Mouse (Mus musculus): ENCODE measurements at regions not wholly inside any gene's neighbourhood (a gene's known extent, or its start where the extent isn't known, plus 50 kb on each side); places are given as distances from the start of the nearest gene placed in this dataset.

- no peak for TF ChIP-seq PAX5 (IDR thresholded peaks at IDR 0.05; ENCODE audit: low read length)
- peak; percentile 99 for TF ChIP-seq MEF2A (IDR thresholded peaks at IDR 0.05; ENCODE audit: borderline replicate concordance, low read depth, low read length)
- peak; percentile 95 for TF ChIP-seq EP300 (IDR thresholded peaks at IDR 0.05; ENCODE audit: low read length)
- TF ChIP-seq RAD21 (IDR thresholded peaks at IDR 0.05; ENCODE audit: low read depth, low read length), result no peak; the same call in 1 of the 2 replicates
- no peak for TF ChIP-seq ELF1 (IDR thresholded peaks at IDR 0.05; ENCODE audit: low read depth, low read length)
- TF ChIP-seq CHD1 (IDR thresholded peaks at IDR 0.05; ENCODE audit: low read depth, low read length), result 0 out of 2 replicates have a peak, but pooled peaks have one; percentile 59
- TF ChIP-seq UBTF (IDR thresholded peaks at IDR 0.05; ENCODE audit: low read depth, low read length), result no peak
Observed at GRCm38 (mm10) chr12:15713623-15714022, 103.1 kb downstream of the Trib2 start (continued).

GRCm38 (mm10) chr12:15707570-15708095, 109.1 kb downstream of the Trib2 start:
- H3K4me2 ChIP-seq (ENCODE audit: insufficient read depth, low read depth, poor library complexity, severe bottlenecking), result no peak overlapping the region
- no peak overlapping the region for H3K27ac ChIP-seq (ENCODE audit: insufficient read depth, low read depth)
- dilution Hi-C loops (cut with MboI; ENCODE audit: extremely low pct_ligation_motif_present, extremely low pct_unique_long_range_greater_than_20kb, low sequenced_read_pairs), result no loop called here
- TF ChIP-seq POLR2A (IDR thresholded peaks at IDR 0.05; ENCODE audit: low read depth, low read length), result no peak
- no peak for TF ChIP-seq USF2 (conservative IDR thresholded peaks at IDR 0.05; ENCODE audit: low read depth, low read length)
- TF ChIP-seq SIN3A (IDR thresholded peaks at IDR 0.05; ENCODE audit: low read length), result no peak
- TF ChIP-seq RAD21 (IDR thresholded peaks at IDR 0.05; ENCODE audit: low read depth, low read length), result no peak
- no peak for TF ChIP-seq MAX (IDR thresholded peaks at IDR 0.05; ENCODE audit: low read length)
- TF ChIP-seq MEF2A (IDR thresholded peaks at IDR 0.05; ENCODE audit: borderline replicate concordance, low read depth, low read length), result no peak
- TF ChIP-seq GABPA (IDR thresholded peaks at IDR 0.05; ENCODE audit: insufficient replicate concordance, low read depth, low read length), result no peak
- TF ChIP-seq MAFK (IDR thresholded peaks at IDR 0.05; ENCODE audit: insufficient replicate concordance, low read length), result no peak
- TF ChIP-seq UBTF (IDR thresholded peaks at IDR 0.05; ENCODE audit: low read depth, low read length), result no peak
- no peak for TF ChIP-seq HCFC1 (IDR thresholded peaks at IDR 0.05; ENCODE audit: low read depth, low read length)
- H3K9ac ChIP-seq (ENCODE audit: insufficient read depth, low read depth), result no peak overlapping the region
- no peaks in the 10 kb centered on the region for H3K79me2 ChIP-seq (replicated peaks; ENCODE audit: control insufficient read depth, extremely low read depth, insufficient read depth, poor library complexity, severe bottlenecking)
- DNase-seq (ENCODE audit: extremely low read depth), result no peak
- in situ Hi-C loops (cut with MboI; ENCODE audit: low pct_ligation_motif_present, low pct_unique_long_range_greater_than_20kb, low sequenced_read_pairs), result no loop called here
- no peaks in the 10 kb centered on the region for H3K36me3 ChIP-seq (replicated peaks in 1 of 2; ENCODE audit: control insufficient read depth in 1 of 2, insufficient read depth in 1 of 2, low read length in 1 of 2)
- H3K4me1 ChIP-seq (ENCODE audit: control insufficient read depth in 1 of 2, insufficient read depth in 2 of 2), result peaks cover 0 to 24% of the 10 kb centered on the region in 2 experiments; a peak in 1 of 4 replicates
- no peaks in the 10 kb centered on the region for H3K9me3 ChIP-seq (replicated peaks; ENCODE audit: low read length)
- no peaks in the 10 kb centered on the region for H3K27me3 ChIP-seq (replicated peaks)
- H3K4me3 ChIP-seq (replicated peaks in 1 of 3; ENCODE audit: low read depth in 2 of 3, low read length in 2 of 3, poor library complexity in 1 of 3), result no peak overlapping the region

DNA sequence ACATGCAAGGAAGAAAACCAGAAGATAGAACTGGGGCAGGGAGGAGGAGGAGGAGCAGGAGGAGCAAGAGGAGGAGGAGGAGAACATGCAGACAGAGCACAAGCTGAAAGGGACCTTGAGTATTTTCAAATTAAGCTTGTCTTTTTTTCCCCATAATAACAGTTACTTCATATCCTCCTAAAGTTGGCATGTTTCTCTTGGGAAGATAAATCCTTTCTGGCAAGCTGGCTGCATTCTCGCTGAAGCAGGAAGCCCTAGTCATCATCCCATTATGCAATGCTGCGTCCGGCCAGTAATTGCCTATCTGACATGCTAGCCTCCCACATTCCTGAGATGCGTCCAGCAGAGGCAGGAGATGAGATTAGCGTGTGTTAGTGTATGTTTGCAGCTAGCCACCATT, 112.3 kb downstream of the Trib2 start:
- TF ChIP-seq JUN (IDR thresholded peaks at IDR 0.05; ENCODE audit: insufficient read depth, low read depth, low read length) (no peak), USF2 (conservative IDR thresholded peaks at IDR 0.05; ENCODE audit: low read depth, low read length) (no peak), ZNF384 (IDR thresholded peaks at IDR 0.05; ENCODE audit: low read depth, low read length) (no peak), PAX5 (IDR thresholded peaks at IDR 0.05; ENCODE audit: low read length) (no peak), MAX (IDR thresholded peaks at IDR 0.05; ENCODE audit: low read length) (no peak), POLR2A (IDR thresholded peaks at IDR 0.05; ENCODE audit: low read depth, low read length) (no peak), ETS1 (conservative IDR thresholded peaks at IDR 0.05; ENCODE audit: low read depth, low read length) (no peak), EP300 (IDR thresholded peaks at IDR 0.05; ENCODE audit: low read length) (no peak), ZC3H11A (IDR thresholded peaks at IDR 0.05; ENCODE audit: low read depth, low read length) (no peak), MAFK (IDR thresholded peaks at IDR 0.05; ENCODE audit: insufficient replicate concordance, low read length) (no peak), CHD2 (IDR thresholded peaks at IDR 0.05; ENCODE audit: low read length) (no peak), ZKSCAN1 (IDR thresholded peaks at IDR 0.05; ENCODE audit: borderline replicate concordance, low read depth, low read length) (no peak), KAT2A (IDR thresholded peaks at IDR 0.05; ENCODE audit: insufficient replicate concordance, low read length) (no peak), NRF1 (IDR thresholded peaks at IDR 0.05; ENCODE audit: low read depth, low read length) (no peak), GABPA (IDR thresholded peaks at IDR 0.05; ENCODE audit: insufficient replicate concordance, low read depth, low read length) (no peak), NELFE (IDR thresholded peaks at IDR 0.05; ENCODE audit: low read depth, low read length) (no peak), RAD21 (IDR thresholded peaks at IDR 0.05; ENCODE audit: low read depth, low read length) (no peak), ELF1 (IDR thresholded peaks at IDR 0.05; ENCODE audit: low read depth, low read length) (no peak), RCOR1 (conservative IDR thresholded peaks at IDR 0.05; ENCODE audit: low read depth, low read length) (no peak)
- Histone ChIP-seq H3K27ac (ENCODE audit: insufficient read depth, low read depth) (no peak overlapping the region), H3K9me3 (replicated peaks; ENCODE audit: low read length) (no peaks in the 10 kb centered on the region), H3K4me2 (ENCODE audit: insufficient read depth, low read depth, poor library complexity, severe bottlenecking) (no peak overlapping the region), H3K36me3 (replicated peaks in 1 of 2; ENCODE audit: control insufficient read depth in 1 of 2, insufficient read depth in 1 of 2, low read length in 1 of 2) (no peaks in the 10 kb centered on the region), H3K9ac (ENCODE audit: insufficient read depth, low read depth) (no peak overlapping the region), H3K4me1 (ENCODE audit: control insufficient read depth in 1 of 2, insufficient read depth in 2 of 2) (peaks cover 7 to 21% of the 10 kb centered on the region in 2 experiments; a peak in 2 of 4 replicates), H3K79me2 (replicated peaks; ENCODE audit: control insufficient read depth, extremely low read depth, insufficient read depth, poor library complexity, severe bottlenecking) (no peaks in the 10 kb centered on the region), H3K27me3 (replicated peaks) (no peaks in the 10 kb centered on the region), H3K4me3 (replicated peaks in 1 of 3; ENCODE audit: low read depth in 2 of 3, low read length in 2 of 3, poor library complexity in 1 of 3) (no peak overlapping the region)
- dilution Hi-C loops (cut with MboI; ENCODE audit: extremely low pct_ligation_motif_present, extremely low pct_unique_long_range_greater_than_20kb, low sequenced_read_pairs), result no loop called here
- no peak for DNase-seq (ENCODE audit: extremely low read depth)
- in situ Hi-C loops (cut with MboI; ENCODE audit: low pct_ligation_motif_present, low pct_unique_long_range_greater_than_20kb, low sequenced_read_pairs), result no loop called here
